Mouse (Mus musculus) layer of hippocampus, adult 2 months (tissue): Measurements from ENCODE around the gene Tmem258. TPM values are rescaled to one million over a fixed set of nuclear protein-coding genes. Genes with fewer than 3 reads are reported as not detected.

Source experiments
- DNase-seq, 2 experiments: peaks; one replicate each; pipeline ENCODE4 v3.0.0; 2022; ENCODE audit warnings: low spot score in 2 of 2
- H3K27ac ChIP-seq: fragments of 200-600 bp; 2 replicates; pipeline ENCODE4 v1.8.1; 2022
- H3K4me3 ChIP-seq: fragments of 200-600 bp; 2 replicates; pipeline ENCODE4 v1.8.1; 2022; ENCODE audit warnings: mild to moderate bottlenecking
- CTCF ChIP-seq: fragments of 200-600 bp; conservative IDR thresholded peaks from 2 replicates; pipeline ENCODE4 v1.8.1; 2022; ENCODE audit warnings: antibody characterized with exemption, mild to moderate bottlenecking, moderate library complexity
- total RNA-seq, 2 experiments: library from RNA; stranded (reverse); gene quantifications; 2 replicates each; pipeline ENCODE4 v1.2.3; 2021

Gene Tmem258
- total RNA-seq, 2 experiments from 2014 or later: 74.0 to 79.7 TPM

GRCm38 (mm10) chr19:10173844-10174539 is 29.8 kb upstream of the Tmem258 start:
- H3K4me3 ChIP-seq: no peak overlapping the region
- no peak for TF ChIP-seq CTCF
- DNase-seq: no peak
- no peak overlapping the region for H3K27ac ChIP-seq

GRCm38 (mm10) chr19:10174956-10175355 is 28.9 kb upstream of the Tmem258 start:
- Histone ChIP-seq H3K4me3 (no peak overlapping the region), H3K27ac (no peak overlapping the region)
- TF ChIP-seq CTCF: no peak
- no peak for DNase-seq

- no peak for TF ChIP-seq CTCF
- no peak overlapping the region for H3K27ac ChIP-seq
- no peak for DNase-seq
- H3K4me3 ChIP-seq: no peak overlapping the region
Observed at GRCm38 (mm10) chr19:10176477-10176876, 27.3 kb upstream of the Tmem258 start.

- TF ChIP-seq CTCF: no peak
- no peak for DNase-seq
- H3K27ac ChIP-seq: no peak overlapping the region
- H3K4me3 ChIP-seq: no peak overlapping the region
Observed at GRCm38 (mm10) chr19:10176941-10177372, 26.9 kb upstream of the Tmem258 start.

GRCm38 (mm10) chr19:10181225-10181624 is 22.6 kb upstream of the Tmem258 start:
- TF ChIP-seq CTCF: no peak
- peak overlapping the region; percentile 8; the same call in 1 of the 2 replicates for H3K4me3 ChIP-seq
- DNase-seq: peak; percentile 61 to 76
- peak overlapping the region; percentile 95 for H3K27ac ChIP-seq

GRCm38 (mm10) chr19:10182142-10182541 is 21.7 kb upstream of the Tmem258 start:
- TF ChIP-seq CTCF: no peak
- no peak for DNase-seq
- H3K27ac ChIP-seq: peak overlapping the region; percentile 95
- H3K4me3 ChIP-seq: peak overlapping the region; percentile 97

- peak; percentile 80 for TF ChIP-seq CTCF
- DNase-seq: peak; percentile 94 to 96
- H3K4me3 ChIP-seq: peak within 1 kb of the TSS; percentile 97
- H3K27ac ChIP-seq: peak within 1 kb of the TSS; percentile 95
Observed at GRCm38 (mm10) chr19:10182670-10183298, 21.0 kb upstream of the Tmem258 start, which contains the start of gene Fads1. TSS of gene Fads1 (plus strand) at chr19:10182888.

GRCm38 (mm10) chr19:10183299-10183983 is 20.4 kb upstream of the Tmem258 start:
- H3K4me3 ChIP-seq: peak overlapping the region; percentile 97
- peak overlapping the region; percentile 95 for H3K27ac ChIP-seq

GRCm38 (mm10) chr19:10184096-10184495 is 19.7 kb upstream of the Tmem258 start:
- H3K4me3 ChIP-seq: peak overlapping the region; percentile 97
- DNase-seq: no peak
- H3K27ac ChIP-seq: peak overlapping the region; percentile 95
- TF ChIP-seq CTCF: no peak

More at GRCm38 (mm10) chr19:10183299-10183983, 20.4 kb upstream of the Tmem258 start:
- peak; percentile 77 to 85 for DNase-seq
- no peak; the same call in 1 of the 2 replicates for TF ChIP-seq CTCF

GRCm38 (mm10) chr19:10185876-10186275 is 17.9 kb upstream of the Tmem258 start:
- Histone ChIP-seq H3K4me3 (no peak overlapping the region), H3K27ac (peak overlapping the region; percentile 36; the same call in 1 of the 2 replicates)
- no peak for TF ChIP-seq CTCF
- DNase-seq: no peak

GRCm38 (mm10) chr19:10186569-10186968 is 17.2 kb upstream of the Tmem258 start:
- Histone ChIP-seq H3K4me3 (no peak overlapping the region), H3K27ac (peak overlapping the region; percentile 36; the same call in 1 of the 2 replicates)
- DNase-seq: no peak
- no peak for TF ChIP-seq CTCF

- peak; percentile 67 to 85 for DNase-seq
- Histone ChIP-seq H3K4me3 (no peak overlapping the region; the same call in 1 of the 2 replicates), H3K27ac (peak overlapping the region; percentile 86)
- no peak for TF ChIP-seq CTCF
Observed at GRCm38 (mm10) chr19:10188281-10188811, 15.5 kb upstream of the Tmem258 start.

GRCm38 (mm10) chr19:10189022-10189421 is 14.8 kb upstream of the Tmem258 start:
- no peak for DNase-seq
- Histone ChIP-seq H3K4me3 (no peak overlapping the region), H3K27ac (peak overlapping the region; percentile 86)
- TF ChIP-seq CTCF: no peak
